Mouse (Mus musculus) midbrain, embryonic 16.5 days (tissue): ENCODE measurements around the gene Orai3. TPM values are rescaled to one million over a fixed set of nuclear protein-coding genes. Genes with fewer than 3 reads are reported as not detected.
A peak's percentile ranks its signal among the peaks of the same experiment; 100 is the strongest.

ENCODE experiments used
- ATAC-seq: fragments of 200-750 bp; cut with Nextera tagmentation; 2 replicates; pipeline ENCODE4 v1.8.0; 2017; ENCODE audit warnings: moderate TSS enrichment
- H3K27ac ChIP-seq: fragments of 300-500 bp; sonication (generic); 2 replicates; pipeline ENCODE4 v1.5.1; 2014; ENCODE audit warnings: mild to moderate bottlenecking, low read length, mixed read lengths
- H3K27me3 ChIP-seq: fragments of 300-500 bp; sonication (generic); 2 replicates; pipeline ENCODE4 v1.6.1; 2014; ENCODE audit warnings: low read depth, low read length, mixed read lengths; ENCODE audit not compliant: control insufficient read depth, insufficient read depth
- H3K36me3 ChIP-seq: fragments of 300-500 bp; sonication (generic); 2 replicates; pipeline ENCODE4 v1.6.1; 2014; ENCODE audit warnings: mild to moderate bottlenecking, low read length, moderate library complexity, mixed read lengths; ENCODE audit not compliant: control insufficient read depth, insufficient read depth
- H3K4me1 ChIP-seq: fragments of 300-500 bp; sonication (generic); 2 replicates; pipeline ENCODE4 v1.6.1; 2014; ENCODE audit warnings: mild to moderate bottlenecking, low read length, mixed read lengths; ENCODE audit not compliant: control insufficient read depth, insufficient read depth
- H3K4me2 ChIP-seq: fragments of 300-500 bp; sonication (generic); 2 replicates; pipeline ENCODE4 v1.6.1; 2014; ENCODE audit warnings: mild to moderate bottlenecking, low read length, mixed read lengths
- H3K4me3 ChIP-seq: fragments of 300-500 bp; sonication (generic); 2 replicates; pipeline ENCODE4 v1.5.1; 2014; ENCODE audit warnings: low read depth, mild to moderate bottlenecking, low read length, moderate library complexity, mixed read lengths
- H3K9ac ChIP-seq: fragments of 300-500 bp; sonication (generic); 2 replicates; pipeline ENCODE4 v1.6.1; 2014; ENCODE audit warnings: low read depth, low read length, mixed read lengths
- H3K9me3 ChIP-seq: fragments of 300-500 bp; sonication (generic); replicated peaks from 2 replicates; pipeline ENCODE4 v1.6.1; 2014; ENCODE audit warnings: mild to moderate bottlenecking, low read length, mixed read lengths; ENCODE audit not compliant: control insufficient read depth, poor library complexity, severe bottlenecking
- WGBS: fragments of 180-500 bp; shearing (Covaris S2); extraction: QIAGEN DNeasy Blood & Tissue Kit; methylation state at CpG from one replicate; pipeline ENCODE4 v1.1.7; 2014; 5-methylcytosine and 5-hydroxymethylcytosine counted together
- polyA plus RNA-seq: library from polyadenylated mRNA; unstranded; fragments of >200 nt; fragmentation: Nextera tagmentation; extraction: Ambion mirVana; gene quantifications from 2 replicates; pipeline ENCODE4 v1.2.1, GENCODE M21; 2015

Gene Orai3
- polyA plus RNA-seq, 1 experiment from 2014 or later: 8.8 TPM

DNA sequence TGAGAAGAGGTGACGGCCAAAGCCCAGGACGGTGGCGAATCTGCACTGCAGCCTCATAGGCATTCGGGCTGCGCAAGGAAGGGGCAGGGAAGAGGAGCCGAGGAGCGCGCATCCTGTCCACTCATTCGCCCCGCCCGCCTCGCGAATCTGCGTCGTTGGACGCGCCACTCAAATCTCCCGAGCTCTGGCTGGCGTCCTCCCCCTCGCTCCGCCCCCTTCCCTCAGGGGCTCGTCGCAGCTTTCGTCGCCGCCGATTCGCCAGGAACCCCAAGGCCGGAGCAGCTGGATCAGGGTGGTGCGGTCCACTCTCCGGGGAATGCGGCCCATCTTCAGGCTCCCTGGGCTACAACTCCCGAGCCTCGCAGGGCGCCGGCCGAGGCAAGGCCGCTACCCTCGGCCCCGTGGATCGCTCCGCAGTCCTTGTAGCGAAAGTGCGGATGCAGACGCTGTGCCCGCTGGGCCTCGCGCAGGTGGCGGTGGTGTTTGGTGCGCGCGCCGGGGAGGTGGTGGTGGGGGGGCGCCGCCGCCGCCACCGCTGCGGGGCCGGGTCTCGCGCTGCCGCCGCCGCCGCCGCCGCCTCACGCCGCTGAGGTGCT is 7.4 kb downstream of the Orai3 start:
- peak overlapping the region; percentile 86 for H3K4me3 ChIP-seq
- peak; percentile 93 for ATAC-seq
- H3K4me1 ChIP-seq: peaks cover 10% of the 10 kb centered on the region
- H3K27me3 ChIP-seq: no peaks in the 10 kb centered on the region
- H3K4me2 ChIP-seq: peak overlapping the region; percentile 63
- no peaks in the 10 kb centered on the region for H3K9me3 ChIP-seq
- H3K36me3 ChIP-seq: peaks cover 12% of the 10 kb centered on the region
- H3K9ac ChIP-seq: peak overlapping the region; percentile 91
- peak overlapping the region; percentile 98 for H3K27ac ChIP-seq
- WGBS: under 1% methylated on average over 56 of the region's 70 CpGs

DNA sequence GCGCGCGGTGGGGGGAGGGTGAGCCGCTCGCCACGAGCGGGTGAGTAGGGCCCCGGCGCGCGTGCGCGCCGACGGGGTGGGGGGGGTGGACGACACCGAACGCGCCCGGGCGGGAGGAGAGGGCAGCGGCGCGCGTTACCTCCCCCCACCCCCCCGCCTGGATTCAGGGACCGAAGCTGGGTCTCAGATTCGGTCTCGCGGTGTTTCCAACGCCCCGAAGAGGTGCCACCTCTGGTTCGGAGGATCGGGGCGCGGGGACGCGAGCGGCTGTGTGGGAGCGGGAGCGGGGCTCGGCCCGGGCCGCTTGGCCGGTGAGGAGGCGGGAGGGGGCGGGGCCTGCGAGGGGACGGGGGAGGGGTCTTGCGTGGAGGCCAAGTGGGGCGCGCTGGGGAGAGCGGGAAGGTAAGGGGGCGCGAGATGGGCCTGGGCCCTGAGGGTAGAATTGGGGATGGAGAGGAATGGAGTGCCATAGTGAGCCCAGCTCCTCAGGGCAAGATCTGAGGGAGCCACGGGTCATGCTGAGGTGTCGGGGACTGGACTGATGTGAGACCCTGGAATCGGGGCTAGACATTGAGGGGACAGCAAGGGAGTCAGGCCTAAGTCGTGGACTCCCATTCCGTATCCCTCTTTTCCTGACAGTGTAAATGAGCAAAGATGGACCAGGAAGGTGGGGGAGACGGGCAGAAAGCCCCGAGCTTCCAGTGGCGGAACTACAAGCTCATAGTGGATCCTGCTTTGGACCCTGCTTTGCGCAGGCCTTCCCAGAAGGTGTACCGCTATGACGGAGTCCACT is 8.1 kb downstream of the Orai3 start:
- Histone ChIP-seq H3K9me3 (no peaks in the 10 kb centered on the region), H3K4me2 (peak overlapping the region; percentile 92), H3K4me1 (peaks cover 10% of the 10 kb centered on the region), H3K36me3 (peaks cover 18% of the 10 kb centered on the region), H3K27me3 (no peaks in the 10 kb centered on the region), H3K27ac (peak overlapping the region; percentile 98), H3K4me3 (peak overlapping the region; percentile 86), H3K9ac (peak overlapping the region; percentile 91)
- ATAC-seq: peak; percentile 33; the same call in 1 of the 2 replicates
- WGBS: 4% methylated on average over 35 of the region's 66 CpGs

DNA sequence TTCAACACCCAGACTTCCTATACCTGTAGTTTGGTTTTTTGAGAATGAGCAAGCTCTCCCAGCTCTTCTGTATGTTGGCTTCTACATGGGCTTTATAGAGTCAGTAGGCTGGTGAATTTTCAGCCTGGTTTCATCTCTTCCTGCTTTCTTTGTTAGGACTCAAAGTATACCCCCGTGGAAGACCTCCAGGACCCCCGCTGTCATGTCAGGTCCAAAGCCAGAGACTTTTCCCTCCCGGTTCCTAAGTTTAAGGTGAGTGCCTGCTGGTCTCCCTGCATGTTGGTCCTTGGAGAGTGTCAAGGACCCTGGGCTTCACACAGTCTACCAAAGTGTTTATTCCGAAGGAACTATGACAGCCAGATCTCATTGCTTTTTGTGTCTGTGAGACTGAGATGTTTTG is 8.7 kb downstream of the Orai3 start:
- no peak for ATAC-seq
- H3K36me3 ChIP-seq: peaks cover 20% of the 10 kb centered on the region
- H3K4me3 ChIP-seq: peak overlapping the region; percentile 86
- H3K4me1 ChIP-seq: peaks cover 10% of the 10 kb centered on the region
- peak overlapping the region; percentile 91 for H3K9ac ChIP-seq
- H3K9me3 ChIP-seq: no peaks in the 10 kb centered on the region
- no peaks in the 10 kb centered on the region for H3K27me3 ChIP-seq
- no peak overlapping the region for H3K27ac ChIP-seq
- WGBS: 83% methylated on average over 4 of the region's 4 CpGs
- peak overlapping the region; percentile 92 for H3K4me2 ChIP-seq

DNA sequence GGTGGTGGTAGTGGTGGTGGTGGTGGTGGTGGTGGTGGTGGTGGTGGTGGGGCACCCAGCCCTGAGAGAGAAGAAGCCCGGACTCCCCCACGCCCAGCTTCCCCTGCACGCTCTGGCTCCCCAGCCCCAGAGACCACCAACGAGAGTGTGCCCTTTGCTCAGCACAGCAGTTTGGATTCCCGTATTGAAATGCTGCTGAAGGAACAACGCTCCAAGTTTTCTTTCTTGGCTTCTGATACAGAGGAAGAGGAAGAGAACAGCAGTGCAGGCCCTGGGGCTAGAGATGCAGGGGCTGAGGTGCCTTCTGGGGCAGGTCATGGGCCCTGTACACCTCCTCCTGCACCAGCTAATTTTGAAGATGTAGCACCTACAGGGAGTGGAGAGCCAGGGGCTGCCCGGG is 15.7 kb downstream of the Orai3 start, which contains the start of gene Gm49388:
TSS of gene Gm49388 (plus strand) at position 301 of the 400 bp plus-strand sequence.
- Histone ChIP-seq H3K27ac (no peak within 1 kb of the TSS), H3K9me3 (no peaks in the 10 kb centered on the region), H3K36me3 (peaks cover 67% of the 10 kb centered on the region), H3K4me3 (no peak within 1 kb of the TSS), H3K4me2 (no peak within 1 kb of the TSS), H3K27me3 (no peaks in the 10 kb centered on the region), H3K4me1 (no peaks in the 10 kb centered on the region), H3K9ac (no peak within 1 kb of the TSS)
- ATAC-seq: no peak
- 96% methylated on average over 7 of the region's 7 CpGs for WGBS

DNA sequence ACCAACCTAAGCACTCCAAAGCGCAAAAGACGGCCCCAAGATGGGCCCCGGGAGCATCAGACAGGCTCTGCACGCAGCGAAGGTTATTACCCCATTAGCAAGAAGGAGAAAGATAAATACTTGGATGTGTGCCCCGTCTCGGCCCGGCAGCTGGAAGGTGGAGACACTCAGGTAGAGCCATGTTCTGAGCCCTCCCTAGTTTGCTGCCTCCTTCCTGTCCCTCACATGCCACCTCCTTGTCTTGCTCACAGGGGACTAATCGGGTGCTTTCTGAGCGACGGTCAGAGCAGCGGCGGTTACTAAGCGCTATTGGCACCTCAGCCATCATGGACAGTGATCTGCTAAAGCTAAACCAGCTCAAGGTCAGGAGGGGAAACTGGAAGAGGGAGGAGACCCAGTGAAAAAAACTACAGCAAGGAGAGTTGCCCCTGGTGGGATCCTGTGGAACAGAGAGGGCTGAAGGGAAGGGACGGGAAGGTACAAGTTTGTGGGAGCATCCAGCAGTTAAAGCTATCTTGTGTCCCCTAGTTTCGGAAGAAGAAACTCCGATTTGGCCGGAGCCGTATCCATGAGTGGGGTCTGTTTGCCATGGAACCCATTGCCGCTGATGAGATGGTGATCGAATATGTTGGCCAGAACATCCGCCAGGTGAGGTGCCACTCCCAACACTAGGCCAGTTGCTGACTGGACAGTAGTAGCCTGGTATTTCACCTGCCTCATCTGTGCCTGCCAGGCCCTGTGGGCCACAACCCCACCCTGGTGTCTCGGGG is 27.6 kb downstream of the Orai3 start:
- Histone ChIP-seq H3K27ac (no peak overlapping the region), H3K36me3 (peaks cover 53% of the 10 kb centered on the region)
- 96% methylated on average over 23 of the region's 23 CpGs for WGBS

DNA sequence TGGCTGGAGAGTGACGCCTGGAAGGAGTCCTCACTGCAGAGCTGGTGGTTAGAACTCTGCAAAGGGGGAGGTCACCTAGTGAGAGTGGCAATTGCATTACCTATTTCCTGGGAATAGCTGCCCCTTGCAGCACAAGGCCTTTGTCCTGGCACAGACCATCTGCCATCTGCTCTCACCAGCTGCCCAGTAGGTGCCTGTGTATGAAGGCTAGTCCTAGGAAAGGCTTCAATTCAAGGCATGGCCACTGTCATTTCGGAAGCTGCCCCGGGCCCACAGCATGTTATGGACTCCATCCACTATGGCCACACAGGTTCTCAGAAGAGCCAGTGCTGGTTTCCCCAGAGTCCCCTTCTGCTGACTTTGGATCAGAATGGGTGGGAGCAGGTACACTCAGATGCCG is 29.0 kb downstream of the Orai3 start:
- Histone ChIP-seq H3K36me3 (peaks cover 46% of the 10 kb centered on the region), H3K9me3 (no peaks in the 10 kb centered on the region), H3K9ac (no peak overlapping the region), H3K4me1 (no peaks in the 10 kb centered on the region; the same call in 1 of the 2 replicates), H3K27ac (no peak overlapping the region), H3K4me3 (no peak overlapping the region), H3K4me2 (no peak overlapping the region), H3K27me3 (no peaks in the 10 kb centered on the region)
- 88% methylated on average over 4 of the region's 4 CpGs for WGBS
- no peak for ATAC-seq

More for the DNA sequence above, 27.6 kb downstream of the Orai3 start:
- no peak overlapping the region for H3K4me2 ChIP-seq
- no peak overlapping the region for H3K9ac ChIP-seq
- no peak overlapping the region for H3K4me3 ChIP-seq
- no peaks in the 10 kb centered on the region for H3K27me3 ChIP-seq
- no peaks in the 10 kb centered on the region for H3K9me3 ChIP-seq
- ATAC-seq: no peak
- H3K4me1 ChIP-seq: no peaks in the 10 kb centered on the region; the same call in 1 of the 2 replicates

DNA sequence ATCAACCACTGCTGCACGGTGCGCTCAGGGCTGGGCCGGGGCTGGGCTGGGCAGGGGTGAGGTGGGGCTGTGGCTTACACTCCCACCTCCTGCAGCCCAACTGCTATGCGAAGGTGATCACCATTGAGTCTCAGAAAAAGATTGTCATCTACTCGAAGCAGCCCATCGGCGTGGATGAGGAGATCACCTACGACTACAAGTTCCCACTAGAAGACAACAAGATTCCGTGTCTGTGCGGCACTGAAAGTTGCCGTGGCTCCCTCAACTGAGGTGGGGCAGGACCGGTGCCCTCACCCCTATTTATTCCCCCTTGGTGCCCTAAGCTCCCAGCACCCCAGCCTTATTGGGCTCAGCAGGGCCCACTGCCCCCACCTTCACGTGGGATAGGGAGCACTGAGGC is 29.6 kb downstream of the Orai3 start:
- Histone ChIP-seq H3K27me3 (no peaks in the 10 kb centered on the region), H3K36me3 (peaks cover 45% of the 10 kb centered on the region), H3K4me3 (no peak overlapping the region), H3K9ac (no peak overlapping the region), H3K9me3 (no peaks in the 10 kb centered on the region), H3K4me2 (no peak overlapping the region), H3K4me1 (no peaks in the 10 kb centered on the region; the same call in 1 of the 2 replicates), H3K27ac (no peak overlapping the region)
- no peak for ATAC-seq
- WGBS: 91% methylated on average over 13 of the region's 13 CpGs

DNA sequence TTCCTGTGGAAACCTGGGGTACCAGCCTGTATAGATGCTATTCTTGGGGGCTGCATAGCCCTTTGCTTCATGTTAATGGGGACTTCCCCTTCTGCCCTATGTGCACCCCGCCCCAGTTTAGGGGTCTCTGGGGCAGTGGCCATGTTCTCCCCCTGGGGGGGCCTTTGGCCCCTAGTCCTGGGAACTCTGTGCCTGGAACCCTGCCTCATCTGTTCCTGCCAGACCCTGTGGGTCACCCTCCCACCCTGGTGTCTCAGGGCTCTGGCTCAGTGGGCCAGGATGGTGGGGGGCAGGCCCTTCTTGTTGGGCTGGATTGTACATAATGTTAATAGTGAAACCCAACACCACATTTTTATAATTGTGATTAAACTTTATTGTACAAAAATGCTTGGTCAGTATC is 30.1 kb downstream of the Orai3 start:
- H3K36me3 ChIP-seq: peaks cover 46% of the 10 kb centered on the region

More for the DNA sequence above, 30.1 kb downstream of the Orai3 start:
- WGBS: 80% methylated on average over 1 of the region's 1 CpGs
- Histone ChIP-seq H3K4me1 (no peaks in the 10 kb centered on the region; the same call in 1 of the 2 replicates), H3K4me2 (no peak overlapping the region), H3K4me3 (no peak overlapping the region), H3K27ac (no peak overlapping the region), H3K9me3 (no peaks in the 10 kb centered on the region), H3K27me3 (no peaks in the 10 kb centered on the region), H3K9ac (no peak overlapping the region)
- ATAC-seq: peak; percentile 26; the same call in 1 of the 2 replicates
